Mouse (Mus musculus) natural killer cell, adult 2 months (primary cell): Measurements from ENCODE around the gene Efna5.

Experiments used
- DNase-seq, 2 experiments: peaks; one replicate each; pipeline ENCODE4 v3.0.0; 2022; ENCODE audit warnings: low spot score in 2 of 2

Gene Efna5

DNA sequence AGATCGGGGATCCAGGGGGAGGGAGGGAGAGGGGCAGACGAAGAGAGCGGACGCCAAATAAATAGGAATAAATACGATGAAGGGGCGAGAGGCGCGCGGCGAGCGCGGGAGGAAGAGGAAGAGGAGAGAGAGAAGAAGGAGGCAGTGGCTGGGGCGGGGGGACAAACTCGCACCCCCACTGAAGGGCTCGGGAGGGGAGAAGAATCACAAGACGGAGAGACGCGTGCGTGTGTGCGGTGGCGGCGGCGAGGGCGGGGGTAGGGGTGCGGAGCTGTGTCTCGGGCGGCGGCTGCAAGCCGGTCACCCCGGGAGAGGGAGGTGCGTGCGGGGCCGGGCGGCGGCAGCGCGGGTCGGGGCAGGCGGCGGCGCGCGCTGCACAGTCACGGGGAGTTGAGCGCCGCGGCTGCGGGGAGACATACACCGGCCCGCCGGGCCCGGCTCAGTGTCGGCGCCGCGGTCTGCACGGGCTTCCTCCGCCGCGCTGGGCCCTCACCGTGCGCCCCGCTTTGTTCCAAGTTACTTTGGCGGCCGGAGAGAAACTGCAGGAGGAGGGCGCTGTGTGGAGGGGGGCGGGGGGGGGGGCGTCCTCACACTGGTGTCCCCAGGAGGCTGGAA lies at the start of gene Efna5:
TSS of gene Efna5 (minus strand) at position 142 of the 615 bp plus-strand sequence.
- DNase-seq: no peak

DNA sequence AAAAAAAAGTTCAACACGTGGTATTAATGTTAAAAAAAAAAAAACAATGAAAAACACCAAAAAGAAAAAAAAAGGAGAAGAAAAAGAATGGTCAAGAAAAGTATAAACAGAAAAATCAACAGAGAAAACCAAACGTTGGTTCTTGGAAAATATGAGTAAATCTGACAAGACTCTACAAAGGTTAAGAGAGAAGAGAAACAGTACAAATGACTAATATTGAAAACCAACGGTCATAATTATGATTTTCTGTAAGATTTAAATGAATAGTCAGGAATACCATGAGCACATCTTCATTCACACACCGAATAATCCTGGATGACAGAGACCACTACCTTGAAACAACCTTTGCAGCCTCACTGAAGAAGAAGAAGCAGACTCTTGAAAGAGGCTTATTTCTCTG lies 34.2 kb upstream of the Efna5 start:
- DNase-seq: no peak

DNA sequence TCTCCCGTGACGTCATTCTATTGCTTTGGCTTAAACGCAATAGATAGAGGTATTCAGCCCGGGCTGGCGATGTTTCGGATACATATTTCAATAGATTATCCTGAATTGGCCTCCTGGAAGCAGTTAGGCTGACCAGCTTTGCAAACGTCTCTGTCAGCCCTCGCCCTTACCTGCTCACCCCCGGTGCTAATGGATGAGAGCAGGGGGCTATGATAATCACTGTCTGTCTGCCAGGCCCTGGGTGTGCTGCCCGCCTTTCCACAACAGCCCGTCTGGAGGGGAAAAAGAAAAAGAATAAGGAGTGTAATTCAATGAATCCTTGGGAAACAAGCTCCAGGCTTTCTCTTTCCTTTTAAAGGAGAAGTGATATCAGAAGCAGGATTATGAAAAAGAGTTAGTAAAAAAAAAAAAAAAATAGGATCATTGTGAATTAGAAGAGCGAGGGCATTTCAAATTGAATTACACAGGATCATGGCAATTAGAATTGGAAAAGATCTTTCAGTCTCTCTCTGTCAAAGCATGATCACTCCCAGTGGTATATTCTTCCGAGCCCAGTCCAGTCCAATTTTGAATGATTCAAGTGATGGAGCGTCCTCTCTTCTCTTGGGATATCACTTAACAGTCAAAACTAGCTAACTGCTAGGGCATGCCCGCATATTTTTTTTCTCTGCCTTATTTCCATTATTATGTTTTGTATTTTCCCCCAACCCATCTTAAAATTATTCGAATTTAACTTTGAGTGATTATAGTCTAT lies 24.8 kb upstream of the Efna5 start:
- no peak for DNase-seq

DNA sequence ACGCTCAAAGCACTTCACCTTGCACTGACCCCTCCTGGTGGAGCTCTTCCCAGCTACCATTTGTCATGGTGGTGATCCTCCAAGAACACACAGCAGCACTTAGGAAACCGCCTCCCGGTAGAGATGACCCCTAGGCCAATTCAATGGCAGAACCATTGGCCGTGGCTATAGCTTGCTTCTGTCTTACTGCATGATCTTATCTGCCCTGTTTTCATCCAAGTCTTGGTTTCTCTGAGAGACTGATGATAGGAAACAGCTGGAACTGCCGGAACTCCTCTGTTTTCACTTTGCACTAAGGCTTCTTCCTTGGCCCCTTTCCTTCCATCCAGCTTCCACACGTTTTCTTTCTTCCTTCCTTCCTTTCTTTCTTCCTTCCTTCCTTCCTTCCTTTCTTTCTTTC lies 17.9 kb upstream of the Efna5 start:
- DNase-seq: no peak

DNA sequence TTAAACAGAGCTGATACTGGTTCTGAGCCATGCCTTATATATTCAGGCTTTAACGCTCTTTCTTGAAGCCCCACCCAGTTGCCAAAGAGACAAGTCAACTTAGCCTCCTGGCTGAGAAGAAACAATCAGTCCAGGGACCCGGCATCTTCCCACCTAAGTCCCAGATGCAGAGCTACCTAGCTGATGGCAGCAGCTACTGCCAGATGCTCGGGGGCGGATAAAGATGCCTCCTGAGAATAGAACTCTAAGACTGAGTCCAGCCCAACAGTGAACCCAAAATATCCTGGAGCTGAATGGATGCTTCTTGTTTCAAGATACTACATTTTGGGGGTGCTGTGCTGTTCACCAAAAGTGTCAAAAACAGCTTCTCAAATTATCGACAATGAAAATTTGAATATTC lies 8.9 kb upstream of the Efna5 start:
- no peak for DNase-seq

DNA sequence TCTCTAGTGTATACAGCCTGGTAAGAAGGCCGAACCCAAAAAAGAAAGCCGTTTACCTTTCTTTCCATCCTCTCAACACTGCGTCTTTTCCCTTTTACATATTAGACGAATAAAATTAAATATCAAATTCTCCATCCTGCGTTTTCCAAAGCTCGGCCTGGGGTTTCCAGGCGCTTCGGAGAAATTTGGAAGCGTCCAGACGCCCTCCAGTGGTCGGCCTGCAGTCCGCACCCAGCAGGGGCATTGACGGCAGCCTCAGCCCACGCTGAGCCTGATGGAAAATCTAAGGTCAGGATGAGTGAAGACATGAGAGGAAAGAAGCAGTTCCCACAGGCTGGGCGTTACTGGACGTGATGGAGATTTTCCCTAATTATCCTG lies 3.0 kb upstream of the Efna5 start:
- peak in 1 of 2 experiments; percentile 32 for DNase-seq

DNA sequence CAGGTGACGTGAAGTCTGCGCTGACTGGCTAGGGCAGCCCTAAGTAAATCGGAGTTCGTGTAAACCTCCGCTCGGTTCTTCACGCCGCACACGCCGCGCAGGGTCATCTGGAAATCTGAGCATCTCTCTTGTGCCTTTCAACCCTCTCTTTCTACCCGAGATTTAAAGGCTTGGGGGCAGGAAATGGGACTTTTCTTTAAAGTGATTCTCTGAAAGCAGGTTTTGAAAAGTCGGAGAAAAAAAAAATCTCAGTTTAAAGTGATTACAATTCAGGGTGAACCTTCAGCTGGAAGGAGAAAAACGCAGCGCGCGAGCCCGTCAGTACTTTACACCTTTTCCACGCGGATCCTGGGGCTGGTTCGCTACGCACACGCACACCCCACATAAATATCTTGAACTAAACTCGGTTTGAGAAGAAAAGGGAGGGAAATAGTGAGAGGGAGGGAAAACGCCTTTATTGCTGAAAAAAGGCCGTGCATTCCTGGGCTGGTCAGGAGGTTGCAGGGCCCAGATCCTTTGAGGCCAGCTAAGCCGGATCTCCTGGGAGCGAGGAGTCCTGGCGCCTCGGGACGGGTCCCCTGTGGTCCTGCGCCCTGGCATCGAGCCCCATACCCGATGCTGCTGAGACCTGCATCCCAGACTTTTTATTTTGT lies 2.5 kb upstream of the Efna5 start:
- DNase-seq: peak in 1 of 2 experiments; percentile 10

DNA sequence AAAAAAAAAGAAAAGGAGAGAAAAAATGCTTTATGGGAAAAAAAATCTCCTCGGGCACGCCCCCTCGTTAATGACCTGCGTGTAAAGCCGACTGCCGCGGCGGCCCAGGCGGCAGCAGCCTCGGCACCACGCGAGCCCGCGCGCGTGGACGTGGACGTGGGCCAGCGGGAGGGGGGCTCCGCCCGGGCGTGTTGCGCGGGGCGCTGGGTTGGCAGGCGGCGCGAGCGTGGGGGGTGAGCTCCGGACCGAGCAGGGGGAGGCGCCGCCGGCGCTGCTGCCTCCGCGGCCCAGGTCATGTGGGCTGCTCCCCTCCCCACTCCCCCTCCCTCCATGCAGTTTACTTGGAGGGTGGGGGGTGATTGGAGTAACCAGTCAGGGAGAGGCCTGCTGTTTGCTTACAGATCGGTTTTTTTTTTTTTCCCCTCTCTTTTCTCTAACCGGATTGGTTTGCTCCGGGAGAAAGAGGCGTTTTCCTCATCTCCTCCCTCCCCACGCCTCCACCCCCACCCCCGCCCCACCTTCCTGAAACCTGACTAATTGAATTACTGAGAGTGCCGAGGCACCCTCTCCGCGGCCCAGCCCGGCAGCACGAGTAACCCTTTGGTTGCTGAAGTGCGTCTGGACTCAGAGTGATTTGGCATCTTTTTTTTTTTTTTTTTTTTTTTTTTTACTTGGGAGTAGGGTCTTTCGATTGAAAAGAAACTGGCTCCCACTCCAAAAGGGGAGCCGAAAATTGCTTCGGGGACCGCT lies 1.8 kb upstream of the Efna5 start:
- peak in 1 of 2 experiments; percentile 58 for DNase-seq

DNA sequence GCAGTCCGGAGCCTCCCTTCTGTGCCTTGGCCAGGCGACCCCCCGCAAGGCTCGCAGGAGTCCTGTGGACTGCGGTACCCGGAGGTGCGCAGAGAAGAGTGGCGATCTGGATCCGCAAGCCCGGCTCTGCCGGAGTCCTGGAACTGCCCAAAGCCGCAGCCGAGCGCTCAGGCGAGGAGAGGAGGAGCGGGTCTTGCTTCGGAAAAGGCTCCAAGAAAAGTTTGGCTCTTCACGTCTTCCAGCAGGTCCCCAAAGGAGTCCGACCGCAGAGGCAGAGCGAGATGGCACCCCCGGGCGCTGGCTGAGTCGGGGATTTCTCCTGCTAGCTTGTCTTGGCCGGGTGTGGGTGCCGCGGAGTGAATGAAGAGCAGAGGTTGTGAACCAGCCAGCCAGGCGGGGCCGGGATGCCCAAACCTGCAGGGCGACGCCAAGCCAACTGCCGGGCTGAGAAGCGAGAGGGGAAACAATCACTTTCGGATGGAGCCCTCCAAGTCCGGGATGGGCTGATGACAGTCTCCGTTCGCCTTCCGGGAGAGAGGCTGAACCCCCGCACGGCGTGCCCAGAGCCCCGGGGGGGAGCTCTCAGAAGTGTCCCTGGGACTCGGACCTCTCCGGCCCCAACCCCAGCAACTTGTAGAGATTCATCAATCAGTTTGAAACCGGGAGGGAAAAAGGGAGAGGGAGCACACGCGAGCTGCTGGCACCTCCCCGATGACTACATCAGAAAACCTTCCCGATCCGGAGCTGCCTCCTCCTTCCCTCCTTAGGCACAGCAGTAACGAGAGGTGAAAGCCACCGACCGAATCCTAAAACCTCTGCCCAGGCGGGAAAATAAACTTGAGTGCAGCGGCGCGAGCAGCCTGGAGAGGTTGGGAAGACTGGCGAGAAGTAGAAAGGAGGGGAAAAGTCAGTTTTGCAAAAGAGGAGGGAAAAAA lies 941 bp upstream of the Efna5 start:
- DNase-seq: peak in 1 of 2 experiments; percentile 28

DNA sequence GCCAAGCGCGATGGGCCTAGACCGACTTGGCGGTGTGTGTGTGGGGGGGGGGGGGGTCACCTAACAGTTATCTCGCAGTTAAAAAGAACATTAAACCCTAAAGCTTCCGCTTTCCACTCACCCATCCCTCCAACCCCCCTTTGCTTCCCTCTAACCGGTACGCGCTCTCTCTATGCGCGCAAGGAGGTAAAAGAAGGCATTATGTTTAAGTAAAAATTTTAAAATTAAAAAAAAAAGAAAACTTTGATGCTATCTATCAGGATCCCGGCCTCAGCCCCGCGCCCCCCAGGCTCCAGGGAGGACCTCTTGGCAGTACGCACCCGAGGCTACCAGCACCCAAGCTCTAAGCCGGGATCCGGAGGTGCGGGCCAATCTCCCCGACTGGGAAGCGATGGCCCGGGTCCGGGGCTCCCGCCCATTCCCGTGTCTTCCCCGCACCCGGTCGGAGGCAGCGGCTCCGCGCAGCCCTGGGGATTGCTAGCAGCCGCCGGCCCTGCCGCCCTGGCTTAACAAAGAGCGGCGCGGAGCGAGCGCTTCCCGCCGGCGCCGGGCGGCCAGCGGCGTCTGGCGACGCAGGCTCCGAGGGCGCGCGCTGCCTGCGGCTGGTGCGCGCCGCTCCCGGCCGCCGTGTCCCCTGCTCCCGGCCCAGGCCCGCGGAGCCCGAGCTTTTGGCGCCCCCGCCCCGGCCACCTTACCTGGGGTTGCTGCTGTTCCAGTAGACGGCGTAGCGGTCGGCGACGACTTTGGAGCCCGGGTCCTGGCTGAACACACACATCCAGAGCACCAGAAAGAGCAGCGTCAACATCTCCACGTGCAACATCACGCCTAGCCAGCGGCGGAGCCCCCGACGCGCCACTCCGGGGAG lies 574 bp downstream of the Efna5 start:
- DNase-seq: peak in 1 of 2 experiments; percentile 8

DNA sequence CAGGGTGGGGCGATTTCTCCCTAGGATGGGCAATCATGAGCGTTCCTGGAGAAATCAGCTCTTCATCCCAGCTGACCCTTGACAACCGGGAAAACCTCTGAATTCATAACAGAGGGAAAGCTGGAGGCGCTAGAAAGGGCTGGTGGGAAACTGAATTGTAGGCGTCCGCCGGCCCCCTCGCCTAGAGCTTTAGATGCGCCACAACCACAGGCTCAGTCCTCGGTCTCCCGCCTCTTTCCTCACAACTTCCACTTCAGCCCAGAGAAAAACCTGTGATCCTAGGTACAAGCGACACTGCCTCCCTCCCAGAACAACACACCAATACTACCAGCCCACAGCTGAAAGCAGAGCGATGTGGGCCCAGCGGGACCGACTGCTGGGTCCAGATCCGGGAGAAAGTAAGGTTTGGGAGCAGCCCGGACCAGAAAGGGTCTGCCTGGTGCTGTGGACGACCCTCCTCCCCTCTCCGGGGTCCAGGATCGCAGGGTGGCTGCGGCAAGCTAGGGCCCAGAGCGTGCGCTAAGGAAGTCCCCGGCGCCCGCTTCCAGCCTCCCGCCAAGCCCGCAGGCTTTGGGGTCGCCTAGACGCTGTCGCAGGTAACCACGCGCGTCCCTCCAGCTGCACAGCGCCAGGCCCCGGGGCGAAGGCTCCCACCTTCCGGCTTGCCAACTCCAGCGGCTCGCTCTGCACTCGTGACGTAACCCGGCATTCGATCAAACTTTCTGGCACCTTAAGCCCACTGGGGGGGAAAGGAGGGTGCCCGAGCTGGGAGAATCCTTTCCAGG lies 1.4 kb downstream of the Efna5 start:
- DNase-seq: peak in 1 of 2 experiments; percentile 4

DNA sequence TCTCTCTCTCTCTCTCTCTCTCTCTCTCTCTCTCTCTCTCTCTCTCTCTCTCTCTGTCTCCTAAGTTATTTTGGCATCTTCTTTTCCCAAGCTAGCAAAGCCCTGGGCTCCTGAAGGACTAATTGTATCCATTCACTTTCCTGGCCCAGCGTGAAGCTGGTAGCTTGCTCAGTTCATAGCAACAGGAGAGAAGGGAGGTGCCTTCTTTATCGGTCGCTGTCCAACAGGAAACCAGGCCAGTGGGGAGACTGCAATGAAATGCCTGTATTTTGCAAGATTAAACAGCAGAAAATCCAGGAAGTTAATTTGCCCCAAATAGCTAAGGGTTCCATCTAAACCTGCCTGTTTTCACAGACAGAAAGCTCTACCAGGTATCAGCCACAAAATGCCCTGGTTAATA lies 5.4 kb downstream of the Efna5 start:
- no peak for DNase-seq

DNA sequence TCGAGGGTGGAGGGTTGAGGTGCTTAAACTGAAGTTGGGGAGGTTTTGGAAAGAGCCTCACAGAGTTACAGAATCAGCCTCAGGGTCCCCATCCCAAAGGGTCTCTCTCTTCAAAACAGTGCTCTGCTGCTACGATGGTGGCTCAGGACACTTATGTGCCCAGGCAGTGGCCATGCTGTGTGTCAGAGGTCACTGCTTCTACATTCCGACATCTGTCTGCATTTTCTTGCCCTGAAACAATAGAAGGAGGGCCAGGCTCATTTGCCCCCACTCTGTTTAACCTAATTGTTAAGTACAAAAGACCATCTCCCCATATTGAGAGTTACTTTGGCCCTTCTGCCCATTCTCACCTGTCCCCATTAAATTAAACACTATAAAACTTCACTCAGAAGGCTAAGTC lies 9.2 kb downstream of the Efna5 start:
- DNase-seq: no peak

DNA sequence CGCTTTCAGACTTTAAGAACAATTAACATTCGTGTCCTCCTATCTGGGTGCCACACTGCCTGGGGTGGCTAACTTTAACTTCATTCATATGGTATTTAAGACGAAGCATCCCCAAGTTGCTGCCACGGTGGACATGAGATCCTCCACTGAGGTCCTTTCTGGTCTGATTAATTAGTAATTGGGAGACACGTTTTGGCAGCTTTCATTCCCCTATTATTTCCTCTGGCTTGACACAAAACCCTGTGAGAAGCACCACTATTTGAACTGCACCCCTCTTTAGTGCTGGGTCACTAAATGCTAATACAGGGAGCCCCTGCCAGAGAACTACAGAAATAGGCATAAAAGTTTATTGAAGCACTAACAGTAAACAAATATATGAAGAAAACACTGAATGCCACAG lies 9.9 kb downstream of the Efna5 start:
- DNase-seq: no peak

DNA sequence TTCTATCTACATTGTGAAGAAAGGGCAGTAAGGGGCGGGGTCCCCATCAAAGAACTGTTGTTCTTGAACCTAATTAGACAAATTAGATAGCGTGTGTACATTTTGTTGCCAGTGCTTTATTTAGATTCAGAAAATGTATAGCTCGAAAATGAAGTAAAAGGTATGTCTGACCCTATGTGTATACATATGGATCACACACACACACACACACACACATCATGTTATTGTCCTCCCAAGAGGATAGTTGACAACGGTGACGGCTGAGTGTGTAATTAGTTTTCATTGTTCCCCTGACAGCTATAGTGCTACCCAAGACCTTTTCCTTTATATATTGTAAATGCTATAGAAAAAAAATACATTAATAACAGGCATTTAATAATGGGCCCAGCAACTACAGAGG lies 10.7 kb downstream of the Efna5 start:
- no peak for DNase-seq

DNA sequence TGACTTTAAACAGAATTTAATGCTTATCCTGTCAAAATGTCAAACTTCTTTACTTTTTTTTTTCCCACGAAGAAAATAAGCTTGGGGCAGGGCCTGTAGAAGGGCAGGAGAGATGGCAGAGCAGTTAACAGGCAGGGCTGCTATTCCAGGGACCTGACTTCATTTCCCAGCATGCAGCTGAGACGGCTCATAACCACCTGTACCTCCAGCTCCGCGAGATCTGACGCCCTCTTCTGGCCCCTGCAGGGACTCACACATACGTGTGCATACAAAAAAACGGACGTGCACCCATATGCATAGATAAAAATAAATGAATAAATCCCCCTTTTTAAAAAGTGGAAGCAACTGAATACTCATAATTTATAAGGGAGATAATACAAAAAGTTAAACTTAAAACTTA lies 16.2 kb downstream of the Efna5 start:
- no peak for DNase-seq

DNA sequence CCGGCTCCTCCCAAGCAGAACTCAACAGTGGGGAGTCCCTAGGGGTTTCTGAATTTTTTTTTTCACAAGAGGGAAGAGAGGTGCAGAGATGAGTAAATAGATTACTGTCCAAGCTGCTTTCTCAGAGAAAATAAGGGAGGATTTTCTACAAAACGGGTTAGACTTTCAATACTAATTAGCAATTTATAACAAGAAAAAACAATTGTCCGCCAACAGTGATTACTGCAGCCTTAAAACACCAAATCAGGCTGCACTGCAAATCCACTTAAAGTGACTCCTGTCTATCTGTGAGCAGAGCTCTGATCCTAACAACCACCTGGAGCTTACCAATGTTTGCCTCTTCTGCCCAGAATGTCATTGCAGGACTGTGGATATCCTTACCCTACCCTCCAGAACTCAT lies 18.1 kb downstream of the Efna5 start:
- DNase-seq: no peak

DNA sequence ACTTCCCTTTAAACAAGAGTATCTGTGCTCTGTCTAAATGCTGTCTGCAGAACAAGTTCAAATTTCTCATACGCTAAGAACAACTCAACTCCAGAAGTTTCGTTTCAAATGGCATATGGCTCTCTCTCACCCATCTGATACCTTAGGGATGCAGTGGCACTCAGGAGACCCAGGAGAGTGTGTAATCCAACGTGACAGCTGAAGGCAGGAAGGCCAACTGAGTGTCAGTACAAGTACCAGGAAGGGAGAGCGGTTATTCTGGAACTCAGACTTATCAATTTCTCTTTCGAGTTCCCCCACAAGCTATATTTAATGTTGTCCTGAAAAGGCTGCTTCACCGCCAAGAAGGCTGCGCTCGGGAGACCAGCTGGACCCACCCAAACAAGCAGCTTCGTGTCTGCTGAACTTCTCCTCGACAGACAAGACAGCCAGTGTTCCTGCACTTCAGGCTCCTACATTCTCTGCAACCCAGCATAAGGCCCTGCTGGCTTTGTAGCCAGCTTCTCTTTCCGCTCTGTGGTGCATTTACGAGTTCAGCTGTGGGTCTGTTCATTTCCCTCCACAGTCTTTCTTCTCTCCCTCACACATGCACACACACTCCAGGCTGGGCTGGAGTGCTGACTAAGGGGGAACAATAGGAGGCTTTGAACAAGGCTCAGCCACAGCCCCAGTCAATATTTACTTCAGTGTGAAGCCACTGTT lies 18.7 kb downstream of the Efna5 start:
- peak in 1 of 2 experiments; percentile 9 for DNase-seq

DNA sequence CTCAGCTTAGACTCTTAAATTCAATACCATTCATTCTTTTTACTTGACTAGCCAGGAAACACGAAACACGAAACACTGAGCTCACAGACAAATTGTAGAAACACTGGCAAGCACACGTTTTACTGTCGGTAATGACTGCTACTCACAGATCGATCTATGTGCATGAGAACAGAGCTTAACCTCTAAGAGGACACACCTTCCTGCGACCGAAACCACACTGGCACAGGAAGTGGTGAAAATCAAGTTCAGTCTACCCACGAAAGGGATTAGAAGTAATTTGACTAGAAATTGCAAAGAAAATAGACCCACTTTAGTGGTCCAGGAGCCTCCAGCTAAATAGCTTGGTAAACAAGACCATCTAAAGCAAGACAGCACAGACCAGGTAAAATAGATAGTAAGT lies 23.8 kb downstream of the Efna5 start:
- peak; percentile 10 to 36 for DNase-seq
